Mouse (Mus musculus): ENCODE data around the gene Mrpl1. TPM values are rescaled to one million over a fixed set of nuclear protein-coding genes. Genes with fewer than 3 reads are reported as not detected.

Gene Mrpl1
- polyA plus RNA-seq, 1 experiment from 2014 or later = 14.6 TPM

- Histone ChIP-seq H3K9ac (no peak overlapping the region), H3K4me3 (no peak overlapping the region), H3K4me2 (no peak overlapping the region), H3K9me3 (no peaks in the 10 kb centered on the region), H3K36me3 (no peaks in the 10 kb centered on the region), H3K27ac (replicated peaks) (no peak overlapping the region), H3K27me3 (no peaks in the 10 kb centered on the region), H3K4me1 (replicated peaks) (no peaks in the 10 kb centered on the region)
- ATAC-seq (ENCODE audit: low FRiP score, low read depth) = no peak
- WGBS = 79% methylated on average over 11 of the region's 11 CpGs
These were observed 32.4 kb upstream of the Mrpl1 start for GRCm38 (mm10) chr5:96176879-96177358.

GRCm38 (mm10) chr5:96183211-96183610 is 26.1 kb upstream of the Mrpl1 start:
- H3K4me3 ChIP-seq = no peak overlapping the region
- WGBS = 67% methylated on average over 2 of the region's 2 CpGs
- H3K36me3 ChIP-seq = no peaks in the 10 kb centered on the region
- no peak for ATAC-seq (ENCODE audit: low FRiP score, low read depth)
- H3K9me3 ChIP-seq = no peaks in the 10 kb centered on the region
- H3K9ac ChIP-seq = no peak overlapping the region
- no peak overlapping the region for H3K27ac ChIP-seq (replicated peaks)
- H3K4me2 ChIP-seq = no peak overlapping the region
- H3K27me3 ChIP-seq = no peaks in the 10 kb centered on the region
- no peaks in the 10 kb centered on the region for H3K4me1 ChIP-seq (replicated peaks)

GRCm38 (mm10) chr5:96183987-96184386 is 25.3 kb upstream of the Mrpl1 start:
- Histone ChIP-seq H3K36me3 (no peaks in the 10 kb centered on the region), H3K4me3 (no peak overlapping the region), H3K9me3 (no peaks in the 10 kb centered on the region), H3K27me3 (no peaks in the 10 kb centered on the region), H3K4me1 (replicated peaks) (no peaks in the 10 kb centered on the region), H3K9ac (no peak overlapping the region), H3K27ac (replicated peaks) (no peak overlapping the region), H3K4me2 (no peak overlapping the region)
- 70% methylated on average over 2 of the region's 2 CpGs for WGBS
- no peak for ATAC-seq (ENCODE audit: low FRiP score, low read depth)

GRCm38 (mm10) chr5:96189761-96190160 is 19.5 kb upstream of the Mrpl1 start:
- ATAC-seq (ENCODE audit: low FRiP score, low read depth) = no peak
- Histone ChIP-seq H3K9me3 (no peaks in the 10 kb centered on the region), H3K27ac (replicated peaks) (no peak overlapping the region), H3K4me2 (no peak overlapping the region), H3K36me3 (no peaks in the 10 kb centered on the region), H3K9ac (no peak overlapping the region), H3K4me1 (replicated peaks) (no peaks in the 10 kb centered on the region), H3K27me3 (no peaks in the 10 kb centered on the region), H3K4me3 (no peak overlapping the region)
- 98% methylated on average over 1 of the region's 1 CpGs for WGBS

DNA sequence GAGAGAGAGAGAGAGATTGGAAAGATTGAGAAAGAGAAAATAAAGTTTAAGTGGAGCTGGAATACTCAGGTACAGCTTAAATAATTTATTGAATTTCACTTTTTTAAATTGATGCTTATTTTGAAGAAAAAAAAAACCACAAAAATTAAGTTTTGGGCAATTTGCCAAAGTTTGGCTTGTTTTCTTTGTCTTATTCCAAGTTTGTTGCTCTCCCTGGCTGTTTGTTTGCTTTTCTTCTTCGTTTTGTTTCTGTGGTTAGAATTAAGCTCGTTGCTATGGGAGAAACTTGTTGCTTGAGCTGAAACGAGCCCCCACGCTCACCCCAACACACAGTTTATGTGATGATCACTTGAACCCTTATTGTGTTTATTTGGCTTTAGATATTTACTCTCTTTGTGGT is 18.0 kb upstream of the Mrpl1 start:
- no peaks in the 10 kb centered on the region for H3K9me3 ChIP-seq
- H3K4me3 ChIP-seq = no peak overlapping the region
- no peaks in the 10 kb centered on the region for H3K36me3 ChIP-seq
- H3K4me2 ChIP-seq = no peak overlapping the region
- no peak overlapping the region for H3K27ac ChIP-seq (replicated peaks)
- H3K27me3 ChIP-seq = no peaks in the 10 kb centered on the region
- no peaks in the 10 kb centered on the region for H3K4me1 ChIP-seq (replicated peaks)
- 62% methylated on average over 4 of the region's 4 CpGs for WGBS
- H3K9ac ChIP-seq = no peak overlapping the region
- no peak for ATAC-seq (ENCODE audit: low FRiP score, low read depth)

- no peak overlapping the region for H3K4me2 ChIP-seq
- H3K36me3 ChIP-seq = no peaks in the 10 kb centered on the region
- 59% methylated on average over 2 of the region's 2 CpGs for WGBS
- no peaks in the 10 kb centered on the region for H3K27me3 ChIP-seq
- no peak overlapping the region for H3K9ac ChIP-seq
- H3K27ac ChIP-seq (replicated peaks) = no peak overlapping the region
- no peaks in the 10 kb centered on the region for H3K4me1 ChIP-seq (replicated peaks)
- no peak overlapping the region for H3K4me3 ChIP-seq
- H3K9me3 ChIP-seq = no peaks in the 10 kb centered on the region
- no peak for ATAC-seq (ENCODE audit: low FRiP score, low read depth)
These were observed 12.7 kb upstream of the Mrpl1 start for GRCm38 (mm10) chr5:96196547-96197052.

DNA sequence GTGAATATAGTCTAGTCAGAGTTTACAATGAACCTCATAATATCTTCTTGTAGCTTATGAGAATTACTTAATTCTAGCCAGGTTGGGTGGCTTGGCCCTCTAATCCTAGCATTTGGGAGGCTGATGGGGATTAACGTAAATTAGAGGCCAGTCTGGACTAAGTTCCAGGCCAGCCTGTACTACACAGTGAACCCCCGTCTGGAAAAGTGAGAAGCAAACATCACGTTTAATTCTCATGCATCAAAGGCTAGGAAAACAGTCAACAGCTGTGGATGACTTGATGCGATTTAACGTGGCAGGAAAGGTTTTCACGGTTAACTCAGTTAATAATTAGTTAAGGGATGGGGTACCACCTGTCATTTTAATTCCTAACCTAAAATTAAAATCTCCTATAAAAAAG is 11.0 kb upstream of the Mrpl1 start:
- no peak for ATAC-seq (ENCODE audit: low FRiP score, low read depth)
- Histone ChIP-seq H3K36me3 (no peaks in the 10 kb centered on the region), H3K4me1 (replicated peaks) (no peaks in the 10 kb centered on the region), H3K27ac (replicated peaks) (no peak overlapping the region), H3K27me3 (no peaks in the 10 kb centered on the region), H3K4me3 (no peak overlapping the region), H3K4me2 (no peak overlapping the region), H3K9ac (no peak overlapping the region), H3K9me3 (no peaks in the 10 kb centered on the region)
- WGBS = 69% methylated on average over 6 of the region's 6 CpGs

DNA sequence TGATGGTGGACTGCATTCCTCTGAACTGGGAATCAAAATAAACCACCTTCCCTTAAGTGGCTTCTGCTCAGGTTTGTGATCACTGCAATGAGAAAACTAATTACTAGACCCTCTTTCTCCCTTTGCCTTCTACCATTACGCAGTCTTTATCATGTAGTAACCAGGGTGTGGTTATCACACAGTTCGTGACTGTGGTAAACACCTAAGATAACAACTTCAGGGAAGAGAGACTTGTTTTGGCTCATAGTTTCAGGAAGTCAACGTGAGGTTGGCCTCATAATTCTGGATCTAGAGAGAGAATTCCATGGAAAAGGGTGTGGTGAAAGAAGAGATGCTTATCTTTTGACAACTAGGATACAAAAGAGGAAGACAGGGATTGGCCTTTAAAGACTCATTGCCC is 9.0 kb upstream of the Mrpl1 start:
- no peaks in the 10 kb centered on the region for H3K27me3 ChIP-seq
- no peak for ATAC-seq (ENCODE audit: low FRiP score, low read depth)
- no peak overlapping the region for H3K4me3 ChIP-seq
- H3K36me3 ChIP-seq = no peaks in the 10 kb centered on the region
- no peak overlapping the region for H3K4me2 ChIP-seq
- H3K4me1 ChIP-seq (replicated peaks) = no peaks in the 10 kb centered on the region
- H3K27ac ChIP-seq (replicated peaks) = no peak overlapping the region
- H3K9me3 ChIP-seq = no peaks in the 10 kb centered on the region
- WGBS = 83% methylated on average over 3 of the region's 3 CpGs
- no peak overlapping the region for H3K9ac ChIP-seq

DNA sequence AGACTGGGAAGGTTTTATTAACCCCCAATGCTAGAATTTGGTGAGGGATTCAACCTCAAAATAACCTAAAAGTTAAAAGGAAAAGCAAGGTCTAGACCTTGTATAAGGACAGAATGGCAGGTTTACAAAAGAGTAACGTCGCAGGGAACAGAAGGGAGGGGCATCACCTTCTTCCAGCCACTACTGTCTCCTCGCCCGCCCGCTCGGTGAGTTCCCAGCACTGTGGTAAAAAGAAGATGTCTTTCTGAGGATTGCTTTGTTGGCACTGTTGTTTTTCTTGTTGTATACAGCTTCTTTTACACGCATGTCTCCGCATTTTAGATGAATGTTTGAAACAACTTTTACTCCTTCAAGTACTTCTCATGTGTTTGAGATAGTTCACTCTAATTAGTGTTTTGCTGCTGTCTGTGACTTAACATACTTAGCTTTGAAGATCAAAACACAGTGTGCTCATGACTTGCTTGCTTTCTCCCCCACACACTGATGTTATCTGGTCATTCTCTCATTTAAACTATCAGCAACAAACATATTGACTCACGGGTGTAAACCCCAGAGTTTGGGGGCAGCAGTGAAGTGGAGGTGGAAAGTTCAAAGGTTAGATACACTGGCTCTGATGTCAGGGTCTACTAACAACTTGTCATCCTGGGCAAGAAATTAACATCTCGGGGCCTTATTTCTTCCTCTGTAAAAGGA is 7.7 kb upstream of the Mrpl1 start:
- no peak overlapping the region for H3K9ac ChIP-seq
- WGBS = 83% methylated on average over 10 of the region's 10 CpGs

GRCm38 (mm10) chr5:96206897-96207296 is 2.4 kb upstream of the Mrpl1 start:
- no peaks in the 10 kb centered on the region for H3K9me3 ChIP-seq
- H3K4me2 ChIP-seq = no peak overlapping the region
- H3K9ac ChIP-seq = no peak overlapping the region
- H3K27me3 ChIP-seq = no peaks in the 10 kb centered on the region
- no peaks in the 10 kb centered on the region for H3K36me3 ChIP-seq
- no peak overlapping the region for H3K27ac ChIP-seq (replicated peaks)
- H3K4me1 ChIP-seq (replicated peaks) = peaks cover 12% of the 10 kb centered on the region
- no peak overlapping the region for H3K4me3 ChIP-seq
- ATAC-seq (ENCODE audit: low FRiP score, low read depth) = no peak
- 51% methylated on average over 2 of the region's 2 CpGs for WGBS

More for the DNA sequence above, 7.7 kb upstream of the Mrpl1 start:
- no peaks in the 10 kb centered on the region for H3K27me3 ChIP-seq
- H3K9me3 ChIP-seq = no peaks in the 10 kb centered on the region
- no peak overlapping the region for H3K27ac ChIP-seq (replicated peaks)
- H3K36me3 ChIP-seq = no peaks in the 10 kb centered on the region
- no peak overlapping the region for H3K4me3 ChIP-seq
- no peaks in the 10 kb centered on the region for H3K4me1 ChIP-seq (replicated peaks)
- no peak for ATAC-seq (ENCODE audit: low FRiP score, low read depth)
- H3K4me2 ChIP-seq = no peak overlapping the region

GRCm38 (mm10) chr5:96207531-96207930 is 1.8 kb upstream of the Mrpl1 start:
- no peak overlapping the region for H3K27ac ChIP-seq (replicated peaks)
- 59% methylated on average over 2 of the region's 2 CpGs for WGBS

DNA sequence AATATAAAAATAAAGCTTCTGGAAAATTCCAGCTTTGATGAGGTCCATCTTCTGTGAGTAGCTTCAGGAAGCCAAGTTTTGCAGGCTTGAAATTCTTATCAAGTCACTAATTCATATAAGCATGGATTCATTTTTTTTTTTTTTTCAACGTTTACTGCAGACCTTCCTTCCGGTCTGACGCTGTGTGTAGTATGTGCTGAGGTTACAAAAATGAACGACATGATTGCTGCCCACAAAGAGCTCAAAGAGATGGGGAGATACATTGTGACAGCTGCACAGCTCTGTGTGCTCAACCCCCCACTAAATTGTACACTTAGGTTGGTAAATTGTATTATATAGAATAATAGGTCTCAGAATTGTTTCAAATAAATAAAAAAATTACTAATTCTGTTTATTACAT is 750 bp upstream of the Mrpl1 start:
- H3K9me3 ChIP-seq = no peaks in the 10 kb centered on the region
- WGBS = 70% methylated on average over 4 of the region's 4 CpGs
- peak overlapping the region; percentile 84; the same call in 1 of the 2 replicates for H3K4me2 ChIP-seq
- H3K27me3 ChIP-seq = no peaks in the 10 kb centered on the region
- peaks cover 12% of the 10 kb centered on the region for H3K4me1 ChIP-seq (replicated peaks)
- no peak overlapping the region for H3K9ac ChIP-seq
- H3K36me3 ChIP-seq = no peaks in the 10 kb centered on the region
- no peak for ATAC-seq (ENCODE audit: low FRiP score, low read depth)
- no peak overlapping the region for H3K4me3 ChIP-seq
- no peak overlapping the region for H3K27ac ChIP-seq (replicated peaks)

More at GRCm38 (mm10) chr5:96207531-96207930, 1.8 kb upstream of the Mrpl1 start:
- peaks cover 12% of the 10 kb centered on the region for H3K4me1 ChIP-seq (replicated peaks)
- no peaks in the 10 kb centered on the region for H3K36me3 ChIP-seq
- no peaks in the 10 kb centered on the region for H3K27me3 ChIP-seq
- H3K4me3 ChIP-seq = no peak overlapping the region
- H3K9me3 ChIP-seq = no peaks in the 10 kb centered on the region
- H3K4me2 ChIP-seq = no peak overlapping the region
- no peak overlapping the region for H3K9ac ChIP-seq
- no peak for ATAC-seq (ENCODE audit: low FRiP score, low read depth)
